Mouse (Mus musculus): ENCODE data around the gene Ctnna3. TPM values are rescaled to one million over a fixed set of nuclear protein-coding genes. Genes with fewer than 3 reads are reported as not detected.
"Not testable (repeated sequence)": the region's sequence is repeated elsewhere in the genome, so short reads cannot be mapped to it uniquely, and the experiment has no call there.

The Ctnna3 gene
- 0.53 and 0.59 TPM in 2 replicates for polyA plus RNA-seq (2015; fragmentation: Nextera tagmentation; extraction: Ambion mirVana)

DNA sequence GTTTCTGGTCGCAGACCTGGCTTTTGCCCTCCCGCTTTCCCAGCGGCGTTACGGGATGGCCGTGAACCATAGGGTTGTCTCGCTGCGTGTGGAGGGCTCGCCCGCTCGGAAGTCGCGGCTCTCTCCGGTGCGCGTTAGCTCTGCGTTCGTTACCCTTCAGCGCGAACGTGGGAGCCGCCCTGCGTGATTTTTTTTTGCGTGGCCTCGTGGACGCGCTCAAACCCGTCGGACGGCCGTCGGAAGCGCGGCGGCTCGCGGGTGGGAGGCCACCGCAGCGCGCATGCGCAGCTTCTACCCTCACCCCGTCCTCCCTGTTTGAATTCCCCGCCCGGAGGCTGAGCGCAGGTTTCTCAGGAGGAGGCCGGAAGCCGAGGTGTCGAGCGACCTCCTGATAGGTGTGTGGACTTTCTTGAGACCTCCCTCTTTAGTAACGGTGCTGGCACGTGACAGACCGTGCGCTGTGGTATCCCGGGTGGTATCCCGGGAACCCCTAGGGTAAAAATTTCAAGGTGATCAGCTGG lies at the start of gene Ctnna3:
Gene Ctnna3, plus strand, starts transcription at position 314 of the 521 bp plus-strand sequence.
- no peaks in the 10 kb centered on the region for H3K9me3 ChIP-seq (replicated peaks)
- 0% methylated on average over 55 of the region's 55 CpGs for WGBS
- ATAC-seq (replicated peaks; ENCODE audit: low FRiP score), result peak; percentile 98

GRCm38 (mm10) chr10:63381498-63382280 lies 48.2 kb upstream of the Ctnna3 start, which contains the start of gene Sirt1:
Sirt1 (minus strand) TSS chr10:63381704.
- Histone ChIP-seq H3K4me3 (replicated peaks) (peak within 1 kb of the TSS; percentile 49), H3K4me1 (peaks cover 8% of the 10 kb centered on the region; the same call in 1 of the 2 replicates), H3K9ac (peak within 1 kb of the TSS; percentile 49), H3K27ac (no peak within 1 kb of the TSS), H3K9me3 (replicated peaks) (no peaks in the 10 kb centered on the region), H3K36me3 (no peaks in the 10 kb centered on the region), H3K4me2 (peak within 1 kb of the TSS; percentile 85), H3K27me3 (peaks cover 9% of the 10 kb centered on the region)
- 3% methylated on average over 24 of the region's 24 CpGs for WGBS
- no peak for ATAC-seq (replicated peaks; ENCODE audit: low FRiP score)

More for the DNA sequence above, at the start of gene Ctnna3:
- peak within 1 kb of the TSS; percentile 86 for H3K4me3 ChIP-seq (replicated peaks)
- H3K27me3 ChIP-seq, result no peaks in the 10 kb centered on the region
- no peaks in the 10 kb centered on the region for H3K36me3 ChIP-seq
- 0 out of 2 replicates have a peak, but pooled peaks cover 3% of the 10 kb centered on the region for H3K4me1 ChIP-seq
- peak within 1 kb of the TSS; percentile 90 for H3K27ac ChIP-seq
- peak within 1 kb of the TSS; percentile 71 for H3K9ac ChIP-seq
- H3K4me2 ChIP-seq, result peak within 1 kb of the TSS; percentile 70

GRCm38 (mm10) chr10:63382372-63383279 lies 47.3 kb upstream of the Ctnna3 start, which contains the start of gene Dnajc12:
Dnajc12 (plus strand) TSS chr10:63382443.
- H3K27me3 ChIP-seq, result peaks cover 9% of the 10 kb centered on the region
- peak; percentile 92 for ATAC-seq (replicated peaks; ENCODE audit: low FRiP score)
- peak within 1 kb of the TSS; percentile 49 for H3K4me3 ChIP-seq (replicated peaks)
- peaks cover 8% of the 10 kb centered on the region; the same call in 1 of the 2 replicates for H3K4me1 ChIP-seq
- peak within 1 kb of the TSS; percentile 49 for H3K9ac ChIP-seq
- no peak within 1 kb of the TSS for H3K27ac ChIP-seq
- no peaks in the 10 kb centered on the region for H3K36me3 ChIP-seq
- WGBS, result under 1% methylated on average over 28 of the region's 28 CpGs
- peak within 1 kb of the TSS; percentile 85 for H3K4me2 ChIP-seq
- no peaks in the 10 kb centered on the region for H3K9me3 ChIP-seq (replicated peaks)

GRCm38 (mm10) chr10:63385897-63386296 lies 44.0 kb upstream of the Ctnna3 start:
- H3K9me3 ChIP-seq (replicated peaks); H3K4me1 ChIP-seq; H3K36me3 ChIP-seq; H3K27me3 ChIP-seq; ATAC-seq (replicated peaks; ENCODE audit: low FRiP score): not testable (repeated sequence)
- H3K9ac ChIP-seq, result peak overlapping the region; percentile 49; the same call in 1 of the 2 replicates
- 22% methylated on average over 5 of the region's 5 CpGs for WGBS
- peak overlapping the region; percentile 62 for H3K4me2 ChIP-seq
- peak overlapping the region; percentile 58 for H3K4me3 ChIP-seq (replicated peaks)
- 0 out of 2 replicates have a peak overlapping the region, but pooled peaks have one; percentile 56 for H3K27ac ChIP-seq

- Histone ChIP-seq H3K36me3 (no peaks in the 10 kb centered on the region), H3K4me3 (replicated peaks) (peak overlapping the region; percentile 58), H3K9me3 (replicated peaks) (no peaks in the 10 kb centered on the region), H3K27me3 (peaks cover under 1% of the 10 kb centered on the region; the same call in 1 of the 2 replicates), H3K4me1 (peaks cover 5% of the 10 kb centered on the region; the same call in 1 of the 2 replicates), H3K4me2 (peak overlapping the region; percentile 62), H3K27ac (peak overlapping the region; percentile 56), H3K9ac (peak overlapping the region; percentile 49)
- ATAC-seq (replicated peaks; ENCODE audit: low FRiP score), result peak; percentile 79
- under 1% methylated on average over 19 of the region's 19 CpGs for WGBS
Observed at GRCm38 (mm10) chr10:63386444-63386843, 43.5 kb upstream of the Ctnna3 start.

- peak overlapping the region; percentile 56; the same call in 1 of the 2 replicates for H3K27ac ChIP-seq
- peak overlapping the region; percentile 58 for H3K4me3 ChIP-seq (replicated peaks)
- 3% methylated on average over 10 of the region's 10 CpGs for WGBS
- peak overlapping the region; percentile 62 for H3K4me2 ChIP-seq
- H3K27me3 ChIP-seq, result no peaks in the 10 kb centered on the region
- no peak for ATAC-seq (replicated peaks; ENCODE audit: low FRiP score)
- H3K9me3 ChIP-seq (replicated peaks), result no peaks in the 10 kb centered on the region
- H3K4me1 ChIP-seq, result no peaks in the 10 kb centered on the region
- peak overlapping the region; percentile 49 for H3K9ac ChIP-seq
- H3K36me3 ChIP-seq, result no peaks in the 10 kb centered on the region
Observed at GRCm38 (mm10) chr10:63386991-63387390, 42.9 kb upstream of the Ctnna3 start.

- Histone ChIP-seq H3K4me3 (replicated peaks) (no peak overlapping the region), H3K4me2 (no peak overlapping the region), H3K9me3 (replicated peaks) (no peaks in the 10 kb centered on the region), H3K27ac (no peak overlapping the region), H3K27me3 (no peaks in the 10 kb centered on the region), H3K4me1 (no peaks in the 10 kb centered on the region), H3K9ac (no peak overlapping the region), H3K36me3 (no peaks in the 10 kb centered on the region)
- ATAC-seq (replicated peaks; ENCODE audit: low FRiP score), result no peak
- WGBS, result 49% methylated on average over 4 of the region's 4 CpGs
Observed at GRCm38 (mm10) chr10:63388948-63389347, 41.0 kb upstream of the Ctnna3 start.

DNA sequence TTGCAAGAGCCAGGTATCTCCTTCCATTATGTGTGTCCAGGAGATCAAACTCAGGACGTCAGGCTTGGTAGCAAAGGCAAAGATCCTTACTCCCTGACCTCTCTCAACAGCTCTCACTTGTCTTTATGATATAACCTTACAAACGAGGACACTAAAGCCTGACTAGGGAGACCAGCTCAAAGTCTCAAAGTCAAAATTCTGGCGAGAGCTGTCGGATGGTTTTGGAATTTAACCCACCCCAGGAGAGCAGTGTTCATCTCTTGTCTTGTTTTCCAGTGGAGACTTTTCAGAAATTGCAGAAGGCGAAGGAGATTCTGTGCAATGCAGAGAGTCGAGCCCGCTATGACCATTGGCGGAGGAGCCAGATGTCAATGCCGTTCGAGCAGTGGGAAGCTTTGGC lies 32.9 kb upstream of the Ctnna3 start:
- H3K4me2 ChIP-seq, result no peak overlapping the region
- no peaks in the 10 kb centered on the region for H3K36me3 ChIP-seq
- no peak for ATAC-seq (replicated peaks; ENCODE audit: low FRiP score)
- no peak overlapping the region for H3K9ac ChIP-seq
- no peaks in the 10 kb centered on the region for H3K9me3 ChIP-seq (replicated peaks)
- no peaks in the 10 kb centered on the region for H3K27me3 ChIP-seq
- no peak overlapping the region for H3K27ac ChIP-seq
- WGBS, result 86% methylated on average over 10 of the region's 10 CpGs
- H3K4me1 ChIP-seq, result no peaks in the 10 kb centered on the region
- no peak overlapping the region for H3K4me3 ChIP-seq (replicated peaks)

GRCm38 (mm10) chr10:63402731-63403504 lies 27.0 kb upstream of the Ctnna3 start:
- Histone ChIP-seq H3K27me3 (no peaks in the 10 kb centered on the region), H3K4me1 (no peaks in the 10 kb centered on the region), H3K4me2 (no peak overlapping the region), H3K4me3 (replicated peaks) (no peak overlapping the region), H3K9me3 (replicated peaks) (no peaks in the 10 kb centered on the region), H3K9ac (no peak overlapping the region), H3K27ac (no peak overlapping the region), H3K36me3 (no peaks in the 10 kb centered on the region)
- no peak for ATAC-seq (replicated peaks; ENCODE audit: low FRiP score)
- WGBS, result 74% methylated on average over 5 of the region's 5 CpGs

DNA sequence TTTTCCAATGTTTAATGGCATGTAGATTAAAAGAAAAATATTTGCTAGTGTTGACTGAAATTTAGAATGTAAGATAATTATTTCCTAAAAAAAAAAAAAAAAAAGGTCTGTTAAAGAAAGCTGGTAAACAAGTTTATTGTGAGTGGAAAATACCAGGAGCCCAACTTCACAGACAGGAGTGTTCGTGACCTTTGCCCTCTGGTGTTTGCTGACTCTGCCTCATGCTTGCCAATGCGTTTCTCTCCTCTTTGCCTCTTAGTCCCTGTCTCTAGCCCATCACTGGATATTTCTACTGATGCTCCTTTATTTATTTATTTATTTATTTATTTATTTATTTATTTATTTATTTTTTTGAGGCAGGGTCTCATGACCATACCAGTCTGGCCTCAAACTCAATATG lies 26.3 kb upstream of the Ctnna3 start:
- 87% methylated on average over 2 of the region's 2 CpGs for WGBS
- Histone ChIP-seq H3K9me3 (replicated peaks) (no peaks in the 10 kb centered on the region), H3K4me1 (no peaks in the 10 kb centered on the region), H3K4me2 (no peak overlapping the region), H3K27ac (no peak overlapping the region), H3K9ac (no peak overlapping the region), H3K4me3 (replicated peaks) (no peak overlapping the region), H3K36me3 (no peaks in the 10 kb centered on the region), H3K27me3 (no peaks in the 10 kb centered on the region)
- no peak for ATAC-seq (replicated peaks; ENCODE audit: low FRiP score)

Data from kidney, embryonic 15.5 days (tissue).